Mouse (Mus musculus) midbrain, embryonic 14.5 days (tissue): ENCODE measurements around the gene Smc4. TPM values are rescaled to one million over a fixed set of nuclear protein-coding genes. Genes with fewer than 3 reads are reported as not detected.

Experiments used
- ATAC-seq: fragments of 200-750 bp; cut with Nextera tagmentation; 2 replicates; pipeline ENCODE4 v1.8.0; 2017; ENCODE audit warnings: moderate number of reproducible peaks, moderate library complexity; ENCODE audit not compliant: low FRiP score, low TSS enrichment
- DNase-seq: peaks from one replicate; pipeline ENCODE4 v3.0.0-alpha.2; 2015
- H3K27ac ChIP-seq: fragments of 300-500 bp; sonication (generic); replicated peaks from 2 replicates; pipeline ENCODE4 v1.5.1; 2014; ENCODE audit warnings: mild to moderate bottlenecking, low read depth, low read length, moderate library complexity
- H3K27me3 ChIP-seq: fragments of 300-500 bp; sonication (generic); 2 replicates; pipeline ENCODE4 v1.6.1; 2014; ENCODE audit warnings: low read length, control low read depth, mixed read lengths; ENCODE audit not compliant: control insufficient read depth, insufficient read depth
- H3K36me3 ChIP-seq: fragments of 300-500 bp; sonication (generic); 2 replicates; pipeline ENCODE4 v1.6.1; 2014; ENCODE audit warnings: low read length, control low read depth; ENCODE audit not compliant: control insufficient read depth, insufficient read depth
- H3K4me1 ChIP-seq: fragments of 300-500 bp; sonication (generic); 2 replicates; pipeline ENCODE4 v1.6.1; 2014; ENCODE audit warnings: mild to moderate bottlenecking, antibody characterized with exemption, low read length, control low read depth; ENCODE audit not compliant: control insufficient read depth, insufficient read depth
- H3K4me2 ChIP-seq: fragments of 300-500 bp; sonication (generic); 2 replicates; pipeline ENCODE4 v1.6.1; 2014; ENCODE audit warnings: mild to moderate bottlenecking, low read length, moderate library complexity
- H3K4me3 ChIP-seq: fragments of 300-500 bp; sonication (generic); replicated peaks from 2 replicates; pipeline ENCODE4 v1.5.1; 2014; ENCODE audit warnings: low read depth, low read length
- H3K9ac ChIP-seq: fragments of 300-500 bp; sonication (generic); replicated peaks from 2 replicates; pipeline ENCODE4 v1.6.1; 2014; ENCODE audit warnings: mild to moderate bottlenecking, low read length, moderate library complexity
- H3K9me3 ChIP-seq: fragments of 300-500 bp; sonication (generic); 2 replicates; pipeline ENCODE4 v1.6.1; 2016; ENCODE audit warnings: low read length, control low read depth, mixed read lengths; ENCODE audit not compliant: control insufficient read depth
- WGBS: fragments of 180-500 bp; shearing (Covaris S2); extraction: QIAGEN DNeasy Blood & Tissue Kit; methylation state at CpG from one replicate; pipeline ENCODE4 v1.1.7; 2014; 5-methylcytosine and 5-hydroxymethylcytosine counted together
- microRNA counts: library from miRNA; unstranded; fragments of <30 nt; microRNA quantifications from one replicate; lab custom pipeline; 2016
- microRNA-seq: library from miRNA; unstranded; fragments of <30 nt; microRNA quantifications from one replicate; pipeline ENCODE4, GENCODE M21; 2016
- polyA plus RNA-seq: library from polyadenylated mRNA; unstranded; fragments of >200 nt; fragmentation: Nextera tagmentation; extraction: Ambion mirVana; gene quantifications from 2 replicates; pipeline ENCODE4 v1.2.1, GENCODE M21; 2014

The Smc4 gene
- polyA plus RNA-seq, 1 experiment from 2014 or later: 47.8 TPM

GRCm38 (mm10) chr3:69051894-69052293, 47.4 kb downstream of the Smc4 start:
- DNase-seq: no peak
- 90% methylated on average over 11 of the region's 11 CpGs for WGBS
- no peak overlapping the region for H3K4me3 ChIP-seq
- H3K4me1 ChIP-seq: no peaks in the 10 kb centered on the region
- H3K9me3 ChIP-seq: no peaks in the 10 kb centered on the region
- no peaks in the 10 kb centered on the region for H3K36me3 ChIP-seq
- no peaks in the 10 kb centered on the region for H3K27me3 ChIP-seq
- no peak overlapping the region for H3K27ac ChIP-seq
- no peak overlapping the region for H3K9ac ChIP-seq
- no peak for ATAC-seq
- no peak overlapping the region for H3K4me2 ChIP-seq

GRCm38 (mm10) chr3:69054760-69055432, 50.4 kb downstream of the Smc4 start:
- WGBS: 87% methylated on average over 7 of the region's 7 CpGs
- Histone ChIP-seq H3K9ac (no peak overlapping the region), H3K27ac (no peak overlapping the region), H3K4me1 (no peaks in the 10 kb centered on the region), H3K4me2 (no peak overlapping the region), H3K4me3 (no peak overlapping the region), H3K27me3 (no peaks in the 10 kb centered on the region), H3K36me3 (no peaks in the 10 kb centered on the region), H3K9me3 (no peaks in the 10 kb centered on the region)
- ATAC-seq: no peak
- no peak for DNase-seq

- Histone ChIP-seq H3K4me3 (no peak overlapping the region), H3K36me3 (no peaks in the 10 kb centered on the region), H3K27me3 (no peaks in the 10 kb centered on the region), H3K4me2 (no peak overlapping the region), H3K9ac (no peak overlapping the region), H3K9me3 (no peaks in the 10 kb centered on the region), H3K27ac (no peak overlapping the region), H3K4me1 (no peaks in the 10 kb centered on the region)
- DNase-seq (no peak), ATAC-seq (no peak)
- 92% methylated on average over 3 of the region's 3 CpGs for WGBS
These were observed 51.3 kb downstream of the Smc4 start for GRCm38 (mm10) chr3:69055871-69056270.

GRCm38 (mm10) chr3:69060672-69061071, 56.1 kb downstream of the Smc4 start:
- Histone ChIP-seq H3K4me2 (no peak overlapping the region), H3K4me1 (no peaks in the 10 kb centered on the region), H3K9me3 (no peaks in the 10 kb centered on the region), H3K27me3 (no peaks in the 10 kb centered on the region), H3K4me3 (no peak overlapping the region), H3K9ac (no peak overlapping the region), H3K36me3 (no peaks in the 10 kb centered on the region), H3K27ac (no peak overlapping the region)
- ATAC-seq (no peak), DNase-seq (no peak)
- 96% methylated on average over 4 of the region's 4 CpGs for WGBS

GRCm38 (mm10) chr3:69062764-69063163, 58.2 kb downstream of the Smc4 start:
- H3K9me3 ChIP-seq: no peaks in the 10 kb centered on the region
- no peak overlapping the region for H3K4me2 ChIP-seq
- no peaks in the 10 kb centered on the region for H3K36me3 ChIP-seq
- ATAC-seq (no peak), DNase-seq (no peak)
- H3K4me1 ChIP-seq: no peaks in the 10 kb centered on the region
- no peak overlapping the region for H3K27ac ChIP-seq
- WGBS: 90% methylated on average over 1 of the region's 1 CpGs
- H3K27me3 ChIP-seq: no peaks in the 10 kb centered on the region
- no peak overlapping the region for H3K4me3 ChIP-seq
- no peak overlapping the region for H3K9ac ChIP-seq

- Histone ChIP-seq H3K4me3 (no peak overlapping the region), H3K9ac (no peak overlapping the region), H3K27me3 (no peaks in the 10 kb centered on the region), H3K4me2 (no peak overlapping the region), H3K4me1 (no peaks in the 10 kb centered on the region), H3K27ac (no peak overlapping the region), H3K36me3 (no peaks in the 10 kb centered on the region), H3K9me3 (no peaks in the 10 kb centered on the region)
- no peak for ATAC-seq
- WGBS: 52% methylated on average over 1 of the region's 1 CpGs
- DNase-seq: peak; percentile 80
These were observed 59.5 kb downstream of the Smc4 start for GRCm38 (mm10) chr3:69064005-69064404.

MicroRNA genes within 50 kb of the gene (microRNA counts, 519-probe panel; counts per million panel counts)
- 6,992 counts per million, percentile 89 among the panel's probes with 10 or more counts for microRNA mmu-miR-15b (lab: Ali Mortazavi, UCI)

Small RNAs within 50 kb of the gene (microRNA-seq; reads per million reads assigned to microRNA genes)
- 1,768 reads per million, percentile 85 among the genes with 10 or more reads in this experiment for gene Mir15b
- gene Mir16-2: 823 reads per million, percentile 80 among the genes with 10 or more reads in this experiment

Other genes with a start within 250 kb of the Smc4 start
- 4.4 and 5.3 TPM in 2 replicates for gene 1110032F04Rik, start 135.2 kb upstream of the Smc4 start, polyA plus RNA-seq
- 5.6 and 11.2 TPM in 2 replicates for gene Ift80, start 168 bp upstream of the Smc4 start, polyA plus RNA-seq
- 39.8 and 57.5 TPM in 2 replicates for gene Trim59, start 40.0 kb downstream of the Smc4 start, polyA plus RNA-seq
- gene Kpna4, start 122.4 kb downstream of the Smc4 start, polyA plus RNA-seq: 33.2 and 45.5 TPM in 2 replicates
- gene Arl14, start 217.7 kb downstream of the Smc4 start, polyA plus RNA-seq: not detected in 2 replicates